Mouse (Mus musculus) liver, embryonic 14.5 days (tissue): Measurements from ENCODE around the gene Tnxb. TPM values are rescaled to one million over a fixed set of nuclear protein-coding genes. Genes with fewer than 3 reads are reported as not detected.
A peak's percentile ranks its signal among the peaks of the same experiment; 100 is the strongest.

Source experiments
- ATAC-seq: fragments of 200-750 bp; cut with Nextera tagmentation; 2 replicates; pipeline ENCODE4 v1.8.0; 2017; ENCODE audit warnings: moderate number of reproducible peaks, mild to moderate bottlenecking, moderate library complexity; ENCODE audit not compliant: insufficient read depth
- DNase-seq, 3 experiments: peaks; one replicate each; pipeline ENCODE4 v3.0.0-alpha.2; 2012 to 2013; ENCODE audit warnings: low read depth in 3 of 3, low spot score in 3 of 3
- H3K27ac ChIP-seq: fragments of 300-500 bp; sonication (generic); 2 replicates; pipeline ENCODE4 v1.5.1; 2014; ENCODE audit warnings: moderate library complexity, mild to moderate bottlenecking, control low read depth, inconsistent platforms
- H3K27me3 ChIP-seq: fragments of 300-500 bp; sonication (generic); 2 replicates; pipeline ENCODE4 v1.6.1; 2014; ENCODE audit warnings: mild to moderate bottlenecking, low read length, moderate library complexity; ENCODE audit not compliant: control insufficient read depth, insufficient read depth
- H3K36me3 ChIP-seq: fragments of 300-500 bp; sonication (generic); replicated peaks from 2 replicates; pipeline ENCODE4 v1.6.1; 2014; ENCODE audit warnings: low read depth; ENCODE audit not compliant: control insufficient read depth, insufficient read depth
- H3K4me1 ChIP-seq, 2 experiments: fragments of 200-500 bp in 1 of 2; fragments of 300-500 bp in 1 of 2; sonication (generic) in 1 of 2; replicated peaks; 2 replicates each; pipeline ENCODE4 v1.6.1; 2012 to 2014; ENCODE audit warnings: antibody characterized with exemption in 1 of 2, inconsistent platforms in 1 of 2, low read length in 1 of 2; ENCODE audit not compliant: control insufficient read depth in 2 of 2, insufficient read depth in 2 of 2
- H3K4me2 ChIP-seq: fragments of 300-500 bp; sonication (generic); 2 replicates; pipeline ENCODE4 v1.6.1; 2014; ENCODE audit warnings: low read depth, mild to moderate bottlenecking, control low read depth, moderate library complexity
- H3K4me3 ChIP-seq, 2 experiments: fragments of 200-500 bp in 1 of 2; fragments of 300-500 bp in 1 of 2; sonication (generic) in 1 of 2; 2 replicates each; pipeline ENCODE4 v1.5.1; 2012 to 2014; ENCODE audit warnings: low read depth in 2 of 2, low read length in 2 of 2, mild to moderate bottlenecking in 2 of 2, control low read depth in 1 of 2, inconsistent platforms in 1 of 2, moderate library complexity in 1 of 2; ENCODE audit not compliant: insufficient read depth in 1 of 2
- H3K9ac ChIP-seq: fragments of 300-500 bp; sonication (generic); replicated peaks from 2 replicates; pipeline ENCODE4 v1.6.1; 2014; ENCODE audit warnings: mild to moderate bottlenecking, control low read depth, moderate library complexity
- H3K9me3 ChIP-seq: fragments of 300-500 bp; sonication (generic); 2 replicates; pipeline ENCODE4 v1.6.1; 2016; ENCODE audit warnings: low read length, mixed read lengths; ENCODE audit not compliant: control insufficient read depth
- CTCF ChIP-seq: IDR thresholded peaks from 2 replicates; pipeline ENCODE4 v1.5.1; 2016; ENCODE audit warnings: antibody characterized with exemption, low read depth, control low read depth
- EP300 ChIP-seq: IDR thresholded peaks from 2 replicates; pipeline ENCODE4 v1.6.1; 2016; ENCODE audit warnings: antibody characterized with exemption, low read depth
- WGBS: fragments of 180-500 bp; shearing (Covaris S2); extraction: QIAGEN DNeasy Blood & Tissue Kit; methylation state at CpG from one replicate; pipeline ENCODE4 v1.1.7; 2014; ENCODE audit not compliant: insufficient replicate concordance; 5-methylcytosine and 5-hydroxymethylcytosine counted together
- polyA plus RNA-seq, 2 experiments: library from polyadenylated mRNA; depleted of rRNA in 1 of 2; stranded (reverse) in 1 of 2; unstranded in 1 of 2; fragments of >200 nt; fragmentation: Nextera tagmentation in 1 of 2; extraction: Ambion mirVana in 1 of 2; gene quantifications; 2 replicates each; pipeline versions ENCODE4 v1.2.1 to v1.2.3; 2012 to 2014

Tnxb gene
- polyA plus RNA-seq, 2 experiments, result 0.13 to 0.17 TPM

DNA sequence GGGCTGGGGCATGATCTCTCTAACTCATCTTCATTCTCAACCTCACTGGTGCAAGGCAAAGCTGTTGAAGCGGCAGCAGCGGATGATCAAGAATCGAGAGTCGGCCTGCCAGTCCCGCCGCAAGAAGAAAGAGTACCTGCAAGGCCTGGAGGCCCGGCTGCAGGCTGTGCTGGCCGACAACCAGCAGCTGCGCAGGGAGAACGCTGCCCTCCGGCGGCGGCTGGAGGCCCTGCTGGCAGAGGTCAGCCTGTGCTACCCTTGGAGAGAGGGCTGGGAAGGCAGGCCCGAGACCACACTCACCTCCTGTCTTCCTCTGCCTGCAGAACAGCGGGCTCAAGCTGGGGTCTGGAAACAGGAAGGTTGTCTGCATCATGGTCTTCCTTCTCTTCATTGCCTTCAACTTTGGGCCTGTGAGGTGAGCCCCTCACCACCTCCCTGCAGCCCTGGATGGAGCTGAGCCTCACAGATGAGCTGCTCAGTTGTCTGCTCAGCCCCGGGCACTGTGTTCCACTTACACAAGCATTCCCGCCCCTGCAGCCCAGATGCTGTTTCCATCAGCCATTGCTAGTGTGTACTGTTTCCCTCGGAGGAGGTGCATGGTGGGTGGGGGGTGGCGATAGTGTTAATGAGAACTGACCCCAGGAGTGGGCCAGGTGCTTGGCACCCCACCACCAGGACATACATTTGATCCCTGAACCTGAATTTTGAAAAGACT, 18.7 kb upstream of the Tnxb start:
- Histone ChIP-seq H3K36me3 (peaks cover 2% of the 10 kb centered on the region), H3K27me3 (no peaks in the 10 kb centered on the region), H3K4me3 (no peak overlapping the region), H3K4me2 (no peak overlapping the region), H3K9me3 (no peaks in the 10 kb centered on the region), H3K4me1 (peaks cover 3 to 7% of the 10 kb centered on the region in 2 experiments), H3K9ac (no peak overlapping the region), H3K27ac (no peak overlapping the region)
- no peak for TF ChIP-seq EP300
- TF ChIP-seq CTCF, result peak; percentile 81
- 56% methylated on average over 19 of the region's 19 CpGs for WGBS
- DNase-seq (no peak), ATAC-seq (no peak)

DNA sequence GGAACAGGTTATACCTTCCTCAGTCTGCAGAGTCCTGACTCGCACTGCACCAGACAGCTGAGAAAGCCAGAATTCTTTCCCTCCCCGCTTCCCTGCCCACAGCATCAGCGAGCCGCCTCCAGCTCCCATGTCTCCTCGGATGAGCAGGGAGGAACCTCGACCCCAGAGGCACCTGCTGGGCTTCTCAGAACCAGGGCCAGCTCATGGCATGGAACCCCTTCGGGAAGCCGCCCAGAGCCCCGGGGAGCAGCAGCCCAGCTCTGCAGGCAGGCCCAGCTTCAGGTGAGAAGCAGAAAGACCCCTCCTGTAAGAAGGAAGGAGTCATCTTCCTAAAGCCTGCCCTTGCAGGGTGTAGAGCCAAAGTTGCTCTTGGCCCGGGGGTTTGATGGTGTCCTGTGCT, 17.8 kb upstream of the Tnxb start:
- H3K4me3 ChIP-seq, result no peak overlapping the region
- no peak overlapping the region for H3K27ac ChIP-seq
- WGBS, result 74% methylated on average over 10 of the region's 10 CpGs
- TF ChIP-seq EP300 (no peak), CTCF (no peak)
- DNase-seq, result no peak
- H3K36me3 ChIP-seq, result peaks cover 2% of the 10 kb centered on the region
- no peaks in the 10 kb centered on the region for H3K9me3 ChIP-seq
- H3K27me3 ChIP-seq, result peaks cover 2% of the 10 kb centered on the region; the same call in 1 of the 2 replicates
- H3K4me1 ChIP-seq, result peaks cover 3 to 6% of the 10 kb centered on the region in 2 experiments
- no peak overlapping the region for H3K9ac ChIP-seq
- no peak overlapping the region for H3K4me2 ChIP-seq
- no peak for ATAC-seq

DNA sequence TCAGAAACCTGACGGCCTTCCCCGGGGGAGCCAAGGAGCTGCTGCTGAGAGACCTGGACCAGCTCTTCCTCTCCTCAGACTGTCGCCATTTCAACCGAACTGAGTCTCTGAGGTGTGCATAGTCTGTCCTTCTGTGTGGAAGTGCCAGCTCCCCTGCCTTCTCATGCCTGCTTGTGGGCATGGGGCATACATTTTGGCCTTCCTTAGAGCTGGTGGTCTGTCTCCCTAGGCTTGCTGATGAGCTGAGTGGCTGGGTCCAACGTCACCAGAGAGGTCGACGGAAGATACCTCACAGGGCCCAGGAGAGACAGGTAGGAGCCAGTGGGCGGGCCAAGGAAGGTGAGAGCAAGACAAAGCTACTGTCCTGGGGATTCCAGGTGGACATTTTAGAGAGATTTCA, 17.4 kb upstream of the Tnxb start:
- 82% methylated on average over 8 of the region's 8 CpGs for WGBS
- H3K4me3 ChIP-seq, result no peak overlapping the region
- H3K27ac ChIP-seq, result no peak overlapping the region
- no peaks in the 10 kb centered on the region for H3K9me3 ChIP-seq
- no peak for DNase-seq
- TF ChIP-seq EP300 (no peak), CTCF (no peak)
- ATAC-seq, result no peak
- no peak overlapping the region for H3K4me2 ChIP-seq
- H3K4me1 ChIP-seq, result peaks cover 1 to 2% of the 10 kb centered on the region in 2 experiments; a peak in 3 of 4 replicates
- H3K27me3 ChIP-seq, result peaks cover 3% of the 10 kb centered on the region; the same call in 1 of the 2 replicates
- no peak overlapping the region for H3K9ac ChIP-seq
- H3K36me3 ChIP-seq, result peaks cover 2% of the 10 kb centered on the region

DNA sequence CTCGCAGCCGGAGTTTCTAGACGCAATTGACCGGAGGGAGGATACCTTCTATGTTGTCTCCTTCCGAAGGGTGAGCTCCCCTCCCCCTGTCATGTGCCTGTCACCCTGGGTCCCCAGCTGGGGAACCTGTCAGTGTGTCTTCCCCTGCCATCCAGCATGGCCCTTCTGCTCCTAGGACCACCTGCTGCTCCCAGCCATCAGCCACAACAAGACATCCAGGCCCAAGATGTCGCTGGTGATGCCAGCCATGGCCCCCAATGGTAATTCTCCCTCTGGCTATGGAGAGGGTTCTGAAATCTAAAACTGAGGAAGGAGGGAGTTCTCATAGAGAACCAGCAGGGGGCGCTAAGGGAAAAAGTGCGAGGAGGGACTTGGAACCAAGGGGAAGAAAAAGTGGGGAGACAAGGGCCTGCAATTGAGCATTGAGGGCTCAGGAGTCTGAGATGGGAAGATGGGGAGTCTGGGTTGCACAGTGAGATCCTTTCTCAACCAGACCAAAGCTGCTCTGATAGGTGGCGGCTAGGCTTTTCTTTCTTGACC, 16.5 kb upstream of the Tnxb start:
- H3K9me3 ChIP-seq, result no peaks in the 10 kb centered on the region
- 53% methylated on average over 9 of the region's 9 CpGs for WGBS
- TF ChIP-seq CTCF, result peak; percentile 86
- no peak for TF ChIP-seq EP300
- no peaks in the 10 kb centered on the region for H3K4me1 ChIP-seq
- H3K9ac ChIP-seq, result no peak overlapping the region
- H3K36me3 ChIP-seq, result peaks cover 2% of the 10 kb centered on the region; the same call in 1 of the 2 replicates
- no peak for ATAC-seq
- no peak overlapping the region for H3K27ac ChIP-seq
- DNase-seq, result peak in 1 of 3 experiments; percentile 24
- no peak overlapping the region for H3K4me3 ChIP-seq
- no peak overlapping the region for H3K4me2 ChIP-seq
- peaks cover 3% of the 10 kb centered on the region; the same call in 1 of the 2 replicates for H3K27me3 ChIP-seq

DNA sequence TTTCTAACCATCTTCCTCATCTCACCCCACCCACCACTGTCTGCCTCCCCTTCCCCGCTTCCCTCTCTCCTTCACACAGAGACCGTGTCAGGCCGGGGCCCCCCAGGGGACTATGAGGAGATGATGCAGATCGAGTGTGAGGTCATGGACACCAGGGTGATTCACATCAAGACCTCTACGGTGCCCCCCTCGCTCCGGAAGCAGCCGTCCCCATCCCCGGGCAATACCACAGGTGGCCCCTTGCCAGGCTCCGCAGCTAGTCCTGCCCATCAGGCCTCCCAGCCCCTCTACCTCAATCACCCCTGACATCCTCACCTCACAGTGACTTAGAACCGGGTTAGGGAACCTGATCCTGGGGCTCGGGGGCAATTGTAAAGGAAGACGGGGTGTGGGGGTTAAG, 15.9 kb upstream of the Tnxb start:
- Histone ChIP-seq H3K27me3 (peaks cover 3% of the 10 kb centered on the region; the same call in 1 of the 2 replicates), H3K4me2 (no peak overlapping the region), H3K27ac (no peak overlapping the region), H3K36me3 (peaks cover 2% of the 10 kb centered on the region; the same call in 1 of the 2 replicates), H3K4me1 (no peaks in the 10 kb centered on the region), H3K9me3 (no peaks in the 10 kb centered on the region), H3K9ac (no peak overlapping the region), H3K4me3 (no peak overlapping the region)
- DNase-seq (no peak), ATAC-seq (no peak)
- no peak for TF ChIP-seq CTCF
- TF ChIP-seq EP300, result no peak
- WGBS, result 83% methylated on average over 13 of the region's 13 CpGs
